Mouse (Mus musculus): ENCODE results near the gene Gm20388. TPM values are rescaled to one million over a fixed set of nuclear protein-coding genes. Genes with fewer than 3 reads are reported as not detected.

Gm20388 gene
- total RNA-seq, 1 experiment from 2014 or later: 18.4 TPM

- ATAC-seq (replicated peaks in 1 of 2; ENCODE audit: insufficient read depth in 1 of 2, low FRiP score in 2 of 2, low TSS enrichment in 1 of 2, low read depth in 1 of 2, poor library complexity in 2 of 2, severe bottlenecking in 2 of 2): no peak
Observed at GRCm38 (mm10) chr8:122658149-122658806, 2747.6 kb downstream of the Gm20388 start.

GRCm38 (mm10) chr8:122658807-122659160 is 2748.1 kb downstream of the Gm20388 start:
- no peak for ATAC-seq (replicated peaks in 1 of 2; ENCODE audit: insufficient read depth in 1 of 2, low FRiP score in 2 of 2, low TSS enrichment in 1 of 2, low read depth in 1 of 2, poor library complexity in 2 of 2, severe bottlenecking in 2 of 2)

GRCm38 (mm10) chr8:122660022-122660421 is 2749.4 kb downstream of the Gm20388 start:
- no peak for ATAC-seq (replicated peaks in 1 of 2; ENCODE audit: insufficient read depth in 1 of 2, low FRiP score in 2 of 2, low TSS enrichment in 1 of 2, low read depth in 1 of 2, poor library complexity in 2 of 2, severe bottlenecking in 2 of 2)

GRCm38 (mm10) chr8:122661138-122661537 is 2750.5 kb downstream of the Gm20388 start:
- no peak for ATAC-seq (replicated peaks in 1 of 2; ENCODE audit: insufficient read depth in 1 of 2, low FRiP score in 2 of 2, low TSS enrichment in 1 of 2, low read depth in 1 of 2, poor library complexity in 2 of 2, severe bottlenecking in 2 of 2)

- no peak for ATAC-seq (replicated peaks in 1 of 2; ENCODE audit: insufficient read depth in 1 of 2, low FRiP score in 2 of 2, low TSS enrichment in 1 of 2, low read depth in 1 of 2, poor library complexity in 2 of 2, severe bottlenecking in 2 of 2)
Observed at GRCm38 (mm10) chr8:122661894-122662293, 2751.3 kb downstream of the Gm20388 start.

- no peak for ATAC-seq (replicated peaks in 1 of 2; ENCODE audit: insufficient read depth in 1 of 2, low FRiP score in 2 of 2, low TSS enrichment in 1 of 2, low read depth in 1 of 2, poor library complexity in 2 of 2, severe bottlenecking in 2 of 2)
Observed at GRCm38 (mm10) chr8:122663106-122663505, 2752.5 kb downstream of the Gm20388 start.

GRCm38 (mm10) chr8:122663670-122664069 is 2753.0 kb downstream of the Gm20388 start:
- ATAC-seq (replicated peaks in 1 of 2; ENCODE audit: insufficient read depth in 1 of 2, low FRiP score in 2 of 2, low TSS enrichment in 1 of 2, low read depth in 1 of 2, poor library complexity in 2 of 2, severe bottlenecking in 2 of 2): no peak

- ATAC-seq (replicated peaks in 1 of 2; ENCODE audit: insufficient read depth in 1 of 2, low FRiP score in 2 of 2, low TSS enrichment in 1 of 2, low read depth in 1 of 2, poor library complexity in 2 of 2, severe bottlenecking in 2 of 2): peak; percentile 65 to 73
Observed at GRCm38 (mm10) chr8:122665221-122665620, 2754.6 kb downstream of the Gm20388 start.

GRCm38 (mm10) chr8:122665667-122666316 is 2755.2 kb downstream of the Gm20388 start:
- ATAC-seq (replicated peaks in 1 of 2; ENCODE audit: insufficient read depth in 1 of 2, low FRiP score in 2 of 2, low TSS enrichment in 1 of 2, low read depth in 1 of 2, poor library complexity in 2 of 2, severe bottlenecking in 2 of 2): 0 out of 4 replicates have a peak, but pooled peaks of 1 of the 2 experiments have one; percentile 8

GRCm38 (mm10) chr8:122666338-122666764 is 2755.7 kb downstream of the Gm20388 start:
- ATAC-seq (replicated peaks in 1 of 2; ENCODE audit: insufficient read depth in 1 of 2, low FRiP score in 2 of 2, low TSS enrichment in 1 of 2, low read depth in 1 of 2, poor library complexity in 2 of 2, severe bottlenecking in 2 of 2): peak in 1 of 2 experiments; percentile 5; a peak in 1 of 4 replicates

- peak; percentile 20 to 41; a peak in 2 of 4 replicates for ATAC-seq (replicated peaks in 1 of 2; ENCODE audit: insufficient read depth in 1 of 2, low FRiP score in 2 of 2, low TSS enrichment in 1 of 2, low read depth in 1 of 2, poor library complexity in 2 of 2, severe bottlenecking in 2 of 2)
Observed at GRCm38 (mm10) chr8:122666827-122667226, 2756.2 kb downstream of the Gm20388 start.

GRCm38 (mm10) chr8:122667854-122668253 is 2757.2 kb downstream of the Gm20388 start:
- ATAC-seq (replicated peaks in 1 of 2; ENCODE audit: insufficient read depth in 1 of 2, low FRiP score in 2 of 2, low TSS enrichment in 1 of 2, low read depth in 1 of 2, poor library complexity in 2 of 2, severe bottlenecking in 2 of 2): no peak

GRCm38 (mm10) chr8:122669370-122669769 is 2758.7 kb downstream of the Gm20388 start:
- no peak for ATAC-seq (replicated peaks in 1 of 2; ENCODE audit: insufficient read depth in 1 of 2, low FRiP score in 2 of 2, low TSS enrichment in 1 of 2, low read depth in 1 of 2, poor library complexity in 2 of 2, severe bottlenecking in 2 of 2)

- ATAC-seq (replicated peaks in 1 of 2; ENCODE audit: insufficient read depth in 1 of 2, low FRiP score in 2 of 2, low TSS enrichment in 1 of 2, low read depth in 1 of 2, poor library complexity in 2 of 2, severe bottlenecking in 2 of 2): no peak
Observed at GRCm38 (mm10) chr8:122670001-122670400, 2759.4 kb downstream of the Gm20388 start.

- no peak for ATAC-seq (replicated peaks in 1 of 2; ENCODE audit: insufficient read depth in 1 of 2, low FRiP score in 2 of 2, low TSS enrichment in 1 of 2, low read depth in 1 of 2, poor library complexity in 2 of 2, severe bottlenecking in 2 of 2)
Observed at GRCm38 (mm10) chr8:122670718-122671117, 2760.1 kb downstream of the Gm20388 start.

GRCm38 (mm10) chr8:122671894-122672293 is 2761.3 kb downstream of the Gm20388 start:
- ATAC-seq (replicated peaks in 1 of 2; ENCODE audit: insufficient read depth in 1 of 2, low FRiP score in 2 of 2, low TSS enrichment in 1 of 2, low read depth in 1 of 2, poor library complexity in 2 of 2, severe bottlenecking in 2 of 2): no peak

- ATAC-seq (replicated peaks in 1 of 2; ENCODE audit: insufficient read depth in 1 of 2, low FRiP score in 2 of 2, low TSS enrichment in 1 of 2, low read depth in 1 of 2, poor library complexity in 2 of 2, severe bottlenecking in 2 of 2): no peak
Observed at GRCm38 (mm10) chr8:122673989-122674388, 2763.3 kb downstream of the Gm20388 start.

GRCm38 (mm10) chr8:122674999-122675398 is 2764.4 kb downstream of the Gm20388 start:
- ATAC-seq (replicated peaks in 1 of 2; ENCODE audit: insufficient read depth in 1 of 2, low FRiP score in 2 of 2, low TSS enrichment in 1 of 2, low read depth in 1 of 2, poor library complexity in 2 of 2, severe bottlenecking in 2 of 2): no peak
